Mouse (Mus musculus): ENCODE data around the gene Gm10197. TPM values are rescaled to one million over a fixed set of nuclear protein-coding genes. Genes with fewer than 3 reads are reported as not detected.

Gene Gm10197
- total and polyA plus RNA-seq, 2 experiments from 2014 or later: not detected

GRCm38 (mm10) chr19:53412149-53412848 lies 40.7 kb upstream of the Gm10197 start:
- H3K4me1 ChIP-seq (ENCODE audit: insufficient read depth, low read length): peaks cover 12% of the 10 kb centered on the region; the same call in 1 of the 2 replicates
- H3K9ac ChIP-seq (replicated peaks; ENCODE audit: low read length): no peak overlapping the region
- H3K4me3 ChIP-seq (ENCODE audit: low read length): no peak overlapping the region
- no peak for DNase-seq (ENCODE audit: low spot score)
- no peak for ATAC-seq
- H3K36me3 ChIP-seq (ENCODE audit: insufficient read depth, low read length): no peaks in the 10 kb centered on the region
- H3K9me3 ChIP-seq (ENCODE audit: low read length): no peaks in the 10 kb centered on the region
- H3K27me3 ChIP-seq (ENCODE audit: insufficient read depth, low read length): no peaks in the 10 kb centered on the region
- H3K27ac ChIP-seq: 0 out of 2 replicates have a peak overlapping the region, but pooled peaks have one; percentile 20
- H3K4me2 ChIP-seq (ENCODE audit: low read depth, low read length): no peak overlapping the region
- no peak for TF ChIP-seq CTCF (IDR thresholded peaks at IDR 0.05; ENCODE audit: low read depth)
- WGBS: 15% methylated on average over 6 of the region's 6 CpGs

GRCm38 (mm10) chr19:53409663-53410307 lies 38.2 kb upstream of the Gm10197 start:
- Histone ChIP-seq H3K9ac (replicated peaks; ENCODE audit: low read length) (no peak overlapping the region), H3K4me2 (ENCODE audit: low read depth, low read length) (no peak overlapping the region), H3K27me3 (ENCODE audit: insufficient read depth, low read length) (no peaks in the 10 kb centered on the region), H3K4me3 (ENCODE audit: low read length) (no peak overlapping the region), H3K4me1 (ENCODE audit: insufficient read depth, low read length) (peaks cover 12% of the 10 kb centered on the region; the same call in 1 of the 2 replicates), H3K36me3 (ENCODE audit: insufficient read depth, low read length) (no peaks in the 10 kb centered on the region), H3K9me3 (ENCODE audit: low read length) (no peaks in the 10 kb centered on the region), H3K27ac (no peak overlapping the region)
- ATAC-seq (no peak), DNase-seq (ENCODE audit: low spot score) (no peak)
- TF ChIP-seq CTCF (IDR thresholded peaks at IDR 0.05; ENCODE audit: low read depth): no peak
- WGBS: 59% methylated on average over 17 of the region's 17 CpGs

DNA sequence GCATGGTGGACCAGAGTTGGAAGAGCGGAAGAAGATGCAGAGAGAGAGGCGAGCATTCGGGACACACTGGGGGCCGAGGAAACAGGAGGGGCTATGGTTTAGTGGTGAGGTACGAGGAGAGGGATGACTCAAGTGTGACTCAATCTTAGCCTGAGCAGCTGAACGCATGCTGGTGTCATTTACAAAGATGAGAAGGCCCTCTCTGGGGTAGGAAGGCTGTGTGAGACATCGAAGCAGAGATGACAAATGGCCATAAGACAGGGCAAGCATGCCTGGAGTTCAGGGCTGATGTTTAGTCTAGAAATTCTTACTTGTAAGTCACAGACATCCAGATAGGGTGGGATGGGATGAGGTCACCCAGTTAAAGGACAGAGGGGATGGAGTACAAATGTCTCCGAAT lies 36.8 kb upstream of the Gm10197 start:
- no peak overlapping the region for H3K4me2 ChIP-seq (ENCODE audit: low read depth, low read length)
- ATAC-seq: no peak

GRCm38 (mm10) chr19:53407350-53407749 lies 35.8 kb upstream of the Gm10197 start:
- Histone ChIP-seq H3K9me3 (ENCODE audit: low read length) (no peaks in the 10 kb centered on the region), H3K4me1 (ENCODE audit: insufficient read depth, low read length) (peaks cover 12% of the 10 kb centered on the region; the same call in 1 of the 2 replicates), H3K9ac (replicated peaks; ENCODE audit: low read length) (no peak overlapping the region), H3K27me3 (ENCODE audit: insufficient read depth, low read length) (no peaks in the 10 kb centered on the region), H3K36me3 (ENCODE audit: insufficient read depth, low read length) (no peaks in the 10 kb centered on the region), H3K4me3 (ENCODE audit: low read length) (no peak overlapping the region), H3K27ac (no peak overlapping the region), H3K4me2 (ENCODE audit: low read depth, low read length) (no peak overlapping the region)
- ATAC-seq (no peak), DNase-seq (ENCODE audit: low spot score) (no peak)
- no peak for TF ChIP-seq CTCF (IDR thresholded peaks at IDR 0.05; ENCODE audit: low read depth)
- WGBS: 85% methylated on average over 2 of the region's 2 CpGs

More for the DNA sequence above, 36.8 kb upstream of the Gm10197 start:
- H3K27ac ChIP-seq: no peak overlapping the region
- H3K4me1 ChIP-seq (ENCODE audit: insufficient read depth, low read length): peaks cover 12% of the 10 kb centered on the region; the same call in 1 of the 2 replicates
- H3K36me3 ChIP-seq (ENCODE audit: insufficient read depth, low read length): no peaks in the 10 kb centered on the region
- no peak for TF ChIP-seq CTCF (IDR thresholded peaks at IDR 0.05; ENCODE audit: low read depth)
- DNase-seq (ENCODE audit: low spot score): no peak
- H3K9me3 ChIP-seq (ENCODE audit: low read length): no peaks in the 10 kb centered on the region
- WGBS: 90% methylated on average over 8 of the region's 8 CpGs
- no peak overlapping the region for H3K9ac ChIP-seq (replicated peaks; ENCODE audit: low read length)
- H3K4me3 ChIP-seq (ENCODE audit: low read length): no peak overlapping the region
- no peaks in the 10 kb centered on the region for H3K27me3 ChIP-seq (ENCODE audit: insufficient read depth, low read length)

DNA sequence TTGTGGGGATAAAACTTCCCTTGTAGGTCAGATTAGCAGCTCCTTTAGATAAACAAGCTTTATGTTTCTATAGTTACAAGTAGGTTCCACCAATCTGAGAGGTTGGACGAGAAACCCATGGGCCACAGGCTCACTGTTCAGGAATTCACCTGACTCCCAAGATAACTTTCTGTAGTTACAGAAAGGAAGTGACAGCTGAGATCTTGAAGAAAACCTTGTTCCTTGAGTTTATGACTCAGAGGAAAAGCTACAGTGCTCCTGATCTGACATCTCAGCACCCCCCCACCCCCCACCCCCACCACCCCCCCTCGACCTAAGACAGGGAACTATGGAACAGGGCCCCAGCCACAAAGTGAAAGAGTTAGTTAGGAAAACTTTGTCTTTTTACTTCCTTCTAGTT lies 34.2 kb upstream of the Gm10197 start:
- DNase-seq (ENCODE audit: low spot score): no peak
- H3K4me3 ChIP-seq (ENCODE audit: low read length): no peak overlapping the region
- H3K4me1 ChIP-seq (ENCODE audit: insufficient read depth, low read length): 0 out of 2 replicates have a peak, but pooled peaks cover 4% of the 10 kb centered on the region
- no peak overlapping the region for H3K9ac ChIP-seq (replicated peaks; ENCODE audit: low read length)
- 66% methylated on average over 2 of the region's 2 CpGs for WGBS
- no peak for ATAC-seq
- H3K9me3 ChIP-seq (ENCODE audit: low read length): no peaks in the 10 kb centered on the region
- no peaks in the 10 kb centered on the region for H3K27me3 ChIP-seq (ENCODE audit: insufficient read depth, low read length)
- H3K27ac ChIP-seq: no peak overlapping the region
- TF ChIP-seq CTCF (IDR thresholded peaks at IDR 0.05; ENCODE audit: low read depth): no peak
- H3K36me3 ChIP-seq (ENCODE audit: insufficient read depth, low read length): no peaks in the 10 kb centered on the region
- H3K4me2 ChIP-seq (ENCODE audit: low read depth, low read length): no peak overlapping the region

GRCm38 (mm10) chr19:53404837-53405356 lies 33.3 kb upstream of the Gm10197 start:
- Histone ChIP-seq H3K36me3 (ENCODE audit: insufficient read depth, low read length) (no peaks in the 10 kb centered on the region), H3K4me3 (ENCODE audit: low read length) (no peak overlapping the region), H3K9ac (replicated peaks; ENCODE audit: low read length) (no peak overlapping the region), H3K4me1 (ENCODE audit: insufficient read depth, low read length) (no peaks in the 10 kb centered on the region), H3K27me3 (ENCODE audit: insufficient read depth, low read length) (no peaks in the 10 kb centered on the region), H3K4me2 (ENCODE audit: low read depth, low read length) (no peak overlapping the region), H3K9me3 (ENCODE audit: low read length) (no peaks in the 10 kb centered on the region), H3K27ac (peak overlapping the region; percentile 67)
- no peak for TF ChIP-seq CTCF (IDR thresholded peaks at IDR 0.05; ENCODE audit: low read depth)
- 39% methylated on average over 18 of the region's 18 CpGs for WGBS
- DNase-seq (ENCODE audit: low spot score) (peak; percentile 90), ATAC-seq (peak; percentile 81)

Data from hindbrain, postnatal 0 days (tissue).